In the genomic region with DNA sequence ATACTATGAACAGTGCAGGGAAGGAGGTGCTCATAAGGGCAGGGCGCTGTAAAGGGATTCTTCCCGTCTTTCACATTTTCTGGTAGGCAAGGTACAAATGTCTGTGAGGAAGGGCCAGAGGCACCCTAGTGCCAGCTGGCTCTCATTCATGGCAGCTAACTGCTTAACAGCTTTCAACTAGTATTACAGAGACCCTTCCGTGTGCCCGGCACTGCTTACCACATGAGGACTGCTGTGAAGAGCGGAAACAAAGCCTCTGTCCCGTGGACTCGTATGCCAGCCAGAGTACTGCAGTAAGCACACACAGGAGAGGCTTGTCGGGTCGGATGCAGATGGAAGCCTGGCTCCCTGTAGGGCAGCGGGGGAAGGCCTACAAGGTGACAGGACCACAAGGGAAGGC, we compare ENCODE assay signal across 13 mouse cellular contexts.
DNase-seq lines count a peak whose midpoint lies in the region; ATAC-seq and TF ChIP-seq lines count a peak whose summit lies in the region.
"Had no signal": no experiment of that assay in that cellular context is flagged by ENCODE, and none has a peak within 500 bp of the region (broad histone marks: within the 10 kb centered on the region; RNA-seq: fewer than 3 reads in every experiment).

No protein-coding gene starts in this region.

- no peak for TF ChIP-seq POLR2A in limb, embryonic 14.5 days (IDR thresholded peaks at IDR 0.05; ENCODE audit: borderline replicate concordance, extremely low read depth, insufficient read depth, insufficient read length)

- H3K9me3 ChIP-seq in embryonic facial prominence, embryonic 10.5 days: no peaks in the 10 kb centered on the region
- no peaks in the 10 kb centered on the region for H3K9me3 ChIP-seq in limb, embryonic 14.5 days (ENCODE audit: control insufficient read depth, low read length)
- H3K9me3 ChIP-seq: midbrain, embryonic 12.5 days had no signal

- H3K9ac ChIP-seq in limb, embryonic 14.5 days (ENCODE audit: low read depth, low read length, severe bottlenecking): no peak overlapping the region
- H3K9ac ChIP-seq: midbrain, embryonic 12.5 days had no signal

- intact Hi-C loops in left cerebral cortex, postnatal 4 days (cut with DNase I): loop anchor here (5.0 kb wide), 1 partner anchor 68 kb away; no protein-coding TSS in a partner anchor

- H3K27me3 ChIP-seq in embryonic facial prominence, embryonic 10.5 days (replicated peaks; ENCODE audit: low read depth, poor library complexity, severe bottlenecking): peaks cover 4% of the 10 kb centered on the region; the same call in 1 of the 2 replicates
- H3K27me3 ChIP-seq in limb, embryonic 14.5 days (ENCODE audit: control insufficient read depth, insufficient read depth, low read length): no peaks in the 10 kb centered on the region
- H3K27me3 ChIP-seq: midbrain, embryonic 12.5 days had no signal

- 78% methylated on average over 10 of the region's 10 CpGs for WGBS in embryonic facial prominence, embryonic 10.5 days
- 52% methylated on average over 10 of the region's 10 CpGs for WGBS in limb, embryonic 14.5 days

- DNase-seq in cerebellum, adult 9-11 months: peak; percentile 14
- DNase-seq in cerebellum, adult 11 months: no peak
- DNase-seq in left cerebral cortex, postnatal 4 days: peak; percentile 76
- no peak for DNase-seq in left cerebral cortex, adult 11 months (ENCODE audit: low spot score)
- no peak for DNase-seq in embryonic facial prominence, embryonic 10.5 days (ENCODE audit: low spot score)
- DNase-seq in limb, embryonic 14.5 days (ENCODE audit: low spot score): no peak
- no peak for DNase-seq in ovary, adult 18-20 months (ENCODE audit: low spot score)
- no peak for DNase-seq in thymus, postnatal 10 days (ENCODE audit: low spot score in 2 of 2)
- DNase-seq: adrenal gland, postnatal 36 days; kidney, adult 18-20 months; lung, adult 18-20 months; thymus, adult 18-20 months had no signal

- peak overlapping the region; percentile 66; the same call in 1 of the 2 replicates for H3K27ac ChIP-seq in embryonic facial prominence, embryonic 10.5 days (replicated peaks)
- H3K27ac ChIP-seq in limb, embryonic 14.5 days (replicated peaks; ENCODE audit: low read depth, low read length): 0 out of 2 replicates have a peak overlapping the region, but pooled peaks have one; percentile 33
- H3K27ac ChIP-seq: midbrain, embryonic 12.5 days had no signal

- no peak for ATAC-seq in limb, embryonic 14.5 days (ENCODE audit: low FRiP score, low read depth)

- no peak overlapping the region for H3K4me3 ChIP-seq in embryonic facial prominence, embryonic 10.5 days
- no peak overlapping the region for H3K4me3 ChIP-seq in limb, embryonic 14.5 days (replicated peaks; ENCODE audit: low read length)
- H3K4me3 ChIP-seq: midbrain, embryonic 12.5 days had no signal

- no peak overlapping the region for H3K4me2 ChIP-seq in limb, embryonic 14.5 days (replicated peaks; ENCODE audit: low read depth, low read length, severe bottlenecking)
- H3K4me2 ChIP-seq: midbrain, embryonic 12.5 days had no signal

- H3K4me1 ChIP-seq in embryonic facial prominence, embryonic 10.5 days: peaks cover 8% of the 10 kb centered on the region
- H3K4me1 ChIP-seq in limb, embryonic 14.5 days (ENCODE audit: control insufficient read depth, insufficient read depth, low read length): peaks cover 5% of the 10 kb centered on the region; the same call in 1 of the 2 replicates

- H3K36me3 ChIP-seq in embryonic facial prominence, embryonic 10.5 days (replicated peaks): no peaks in the 10 kb centered on the region
- no peaks in the 10 kb centered on the region for H3K36me3 ChIP-seq in limb, embryonic 14.5 days (ENCODE audit: control insufficient read depth, insufficient read depth, low read length)
- H3K36me3 ChIP-seq: midbrain, embryonic 12.5 days had no signal

Comparison
In these comparisons a context has a peak if more than half of its experiments do, and no peak if none do; other contexts are left out.
1. DNase-seq: peak in cerebellum, adult 9-11 months (single experiment) and left cerebral cortex, postnatal 4 days (single experiment); none in cerebellum, adult 11 months (single experiment), left cerebral cortex, adult 11 months (single experiment), embryonic facial prominence, embryonic 10.5 days (single experiment), limb, embryonic 14.5 days (single experiment), ovary, adult 18-20 months (single experiment) and thymus, postnatal 10 days (0 of 2).